Mouse (Mus musculus) G1E (cell line): Measurements from ENCODE around the gene Nagpa. TPM values are rescaled to one million over a fixed set of nuclear protein-coding genes. Genes with fewer than 3 reads are reported as not detected.

Source experiments
- ATAC-seq: 2 replicates; pipeline ENCODE4 v1.8.0; 2016; ENCODE audit warnings: mild to moderate bottlenecking; ENCODE audit not compliant: insufficient number of reproducible peaks, poor library complexity, low FRiP score, severe bottlenecking; ENCODE audit errors: extremely low read depth
- DNase-seq: peaks from one replicate; pipeline ENCODE4 v3.0.0; 2012; ENCODE audit warnings: low spot score
- H3K27me3 ChIP-seq: 2 replicates; pipeline ENCODE4 v1.6.1; 2012; ENCODE audit warnings: mild to moderate bottlenecking, low read length, inconsistent platforms; ENCODE audit not compliant: insufficient read depth
- H3K36me3 ChIP-seq: replicated peaks from 2 replicates; pipeline ENCODE3; 2012; ENCODE audit warnings: mild to moderate bottlenecking, inconsistent platforms
- H3K4me1 ChIP-seq: 2 replicates; pipeline ENCODE4 v1.6.1; 2012; ENCODE audit warnings: low read depth, low read length, inconsistent platforms, mixed read lengths; ENCODE audit not compliant: insufficient read depth
- H3K4me3 ChIP-seq: 2 replicates; pipeline ENCODE4 v1.5.1; 2012; ENCODE audit warnings: low read depth, mild to moderate bottlenecking, inconsistent platforms, low read length, moderate library complexity, mixed read lengths
- H3K9me3 ChIP-seq: replicated peaks from 2 replicates; pipeline ENCODE4 v1.6.1; 2012; ENCODE audit warnings: inconsistent platforms
- CTCF ChIP-seq: IDR thresholded peaks from 2 replicates; pipeline ENCODE4 v1.5.1; 2012; ENCODE audit warnings: low read depth, low read length, inconsistent platforms, mixed read lengths
- GATA1 ChIP-seq: IDR thresholded peaks from 2 replicates; pipeline ENCODE4 v1.6.1; 2012; ENCODE audit warnings: borderline replicate concordance, low read length, inconsistent platforms, mixed read lengths
- GATA2 ChIP-seq: IDR thresholded peaks from 2 replicates; pipeline ENCODE4 v1.6.1; 2012; ENCODE audit warnings: low read depth, low read length, inconsistent platforms, borderline replicate concordance
- POLR2AphosphoS5 ChIP-seq: IDR thresholded peaks from 2 replicates; pipeline ENCODE4 v1.6.1; 2012; ENCODE audit warnings: low read depth, low read length, inconsistent platforms; ENCODE audit not compliant: insufficient replicate concordance
- TAL1 ChIP-seq: conservative IDR thresholded peaks from 2 replicates; pipeline ENCODE4 v1.6.1; 2012; ENCODE audit warnings: low read depth, low read length, inconsistent platforms, mixed read lengths
- polyA plus RNA-seq: library from polyadenylated mRNA; stranded (reverse); fragments of >175 nt; gene quantifications from 2 replicates; pipeline ENCODE4 v1.2.3, GENCODE M21; 2012
- total RNA-seq, 2 experiments: library from RNA; stranded (forward) in 1 of 2; stranded (reverse) in 1 of 2; fragments of 200-1000 nt in 1 of 2; fragments of >200 nt in 1 of 2; fragmentation: Nextera tagmentation in 1 of 2; gene quantifications; 2 replicates each; pipeline ENCODE4 v1.2.3; 2014 to 2017

Nagpa gene
- total and polyA plus RNA-seq, 3 experiments, result 9.7 to 31.3 (median 22.0) TPM

DNA sequence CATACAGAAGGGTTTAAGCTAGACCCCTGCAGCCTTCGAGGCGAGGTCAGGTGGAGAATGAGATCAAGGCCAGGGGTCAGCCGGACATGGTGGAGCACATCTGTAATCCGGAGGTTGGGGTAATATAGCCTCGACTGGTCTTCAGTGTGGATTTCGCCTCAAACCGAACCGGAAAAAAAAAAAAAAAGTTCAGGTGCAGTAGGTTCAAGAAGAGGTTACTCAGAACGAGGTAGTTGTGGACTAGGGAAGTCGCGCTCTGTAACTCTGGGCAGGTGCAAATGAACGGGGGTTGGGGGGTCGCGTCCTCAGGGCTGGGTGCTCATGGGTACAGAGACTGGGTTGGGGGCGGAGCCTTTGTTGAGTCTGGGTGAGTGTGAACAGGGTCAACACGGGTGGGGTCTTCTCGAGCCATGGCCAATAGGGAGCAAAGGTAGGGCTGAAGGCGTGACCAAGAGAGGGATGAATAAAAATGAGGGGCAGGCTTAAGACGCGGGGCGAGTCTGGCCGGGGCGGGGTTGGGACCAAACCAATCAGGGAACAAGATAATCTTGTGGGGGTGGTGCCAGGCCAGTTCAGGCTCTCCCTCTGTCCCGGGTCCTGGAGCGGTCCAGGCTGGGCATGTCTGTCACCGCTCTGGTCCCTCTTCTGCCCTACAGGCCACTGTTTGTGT lies 57.3 kb downstream of the Nagpa start:
- no peaks in the 10 kb centered on the region for H3K36me3 ChIP-seq
- H3K4me3 ChIP-seq, result peak overlapping the region; percentile 42; the same call in 1 of the 2 replicates
- H3K4me1 ChIP-seq, result peaks cover 14% of the 10 kb centered on the region
- DNase-seq (peak; percentile 20), ATAC-seq (peak; percentile 75)
- TF ChIP-seq GATA1 (no peak), POLR2AphosphoS5 (no peak)
- no peaks in the 10 kb centered on the region for H3K9me3 ChIP-seq
- peaks cover 29% of the 10 kb centered on the region for H3K27me3 ChIP-seq

GRCm38 (mm10) chr16:5145570-5145969 lies 58.2 kb downstream of the Nagpa start:
- Histone ChIP-seq H3K9me3 (no peaks in the 10 kb centered on the region), H3K27me3 (peaks cover 32% of the 10 kb centered on the region), H3K4me1 (peaks cover 14% of the 10 kb centered on the region), H3K4me3 (no peak overlapping the region), H3K36me3 (no peaks in the 10 kb centered on the region)
- DNase-seq (peak; percentile 42), ATAC-seq (peak; percentile 18; the same call in 1 of the 2 replicates)
- TF ChIP-seq GATA1 (no peak), TAL1 (no peak), GATA2 (no peak), POLR2AphosphoS5 (no peak), CTCF (peak; percentile 30; the same call in 1 of the 2 replicates)

Other genes with a start within 250 kb of the Nagpa start
- 32.2 and 36.6 TPM in 2 replicates for gene Anks3, start 239.8 kb downstream of the Nagpa start, total RNA-seq (2014; fragmentation: Nextera tagmentation)
- gene Anks3, start 239.8 kb downstream of the Nagpa start, total RNA-seq (2017), result 17.5 and 27.5 TPM in 2 replicates
- 24.2 and 24.4 TPM in 2 replicates for gene Anks3, start 239.8 kb downstream of the Nagpa start, polyA plus RNA-seq
- gene Sept12, start 206.2 kb downstream of the Nagpa start, total RNA-seq (2014; fragmentation: Nextera tagmentation), result not detected in 2 replicates
- gene Sept12, start 206.2 kb downstream of the Nagpa start, total RNA-seq (2017), result 0.05 TPM in 1 of 2 replicates, not detected in the other
- gene Sept12, start 206.2 kb downstream of the Nagpa start, polyA plus RNA-seq, result 0.07 TPM in 1 of 2 replicates, not detected in the other
- gene Smim22, start 196.7 kb downstream of the Nagpa start, total RNA-seq (2014; fragmentation: Nextera tagmentation), result not detected in 2 replicates
- gene Smim22, start 196.7 kb downstream of the Nagpa start, total RNA-seq (2017), result not detected in 2 replicates
- not detected in 2 replicates for gene Smim22, start 196.7 kb downstream of the Nagpa start, polyA plus RNA-seq
- 41.0 and 51.0 TPM in 2 replicates for gene Rogdi, start 190.5 kb downstream of the Nagpa start, total RNA-seq (2014; fragmentation: Nextera tagmentation)
- gene Rogdi, start 190.5 kb downstream of the Nagpa start, total RNA-seq (2017), result 4.1 and 4.7 TPM in 2 replicates
- gene Rogdi, start 190.5 kb downstream of the Nagpa start, polyA plus RNA-seq, result 33.3 and 70.0 TPM in 2 replicates
- 65.1 and 79.1 TPM in 2 replicates for gene Glyr1, start 154.1 kb downstream of the Nagpa start, total RNA-seq (2014; fragmentation: Nextera tagmentation)
- gene Glyr1, start 154.1 kb downstream of the Nagpa start, total RNA-seq (2017), result 103 and 118 TPM in 2 replicates
- gene Glyr1, start 154.1 kb downstream of the Nagpa start, polyA plus RNA-seq, result 16.8 and 25.9 TPM in 2 replicates
- gene Ubn1, start 154.0 kb downstream of the Nagpa start, total RNA-seq (2014; fragmentation: Nextera tagmentation), result 61.9 and 69.8 TPM in 2 replicates
- gene Ubn1, start 154.0 kb downstream of the Nagpa start, total RNA-seq (2017), result 55.9 and 56.9 TPM in 2 replicates
- 15.6 and 16.5 TPM in 2 replicates for gene Ubn1, start 154.0 kb downstream of the Nagpa start, polyA plus RNA-seq
- not detected in 2 replicates for gene Ppl, start 71.6 kb downstream of the Nagpa start, total RNA-seq (2014; fragmentation: Nextera tagmentation)
- 0.06 and 0.11 TPM in 2 replicates for gene Ppl, start 71.6 kb downstream of the Nagpa start, total RNA-seq (2017)
- not detected in 2 replicates for gene Ppl, start 71.6 kb downstream of the Nagpa start, polyA plus RNA-seq
- gene Sec14l5, start 56.9 kb downstream of the Nagpa start, total RNA-seq (2014; fragmentation: Nextera tagmentation), result not detected in 2 replicates
- gene Sec14l5, start 56.9 kb downstream of the Nagpa start, total RNA-seq (2017), result under 0.01 and 0.11 TPM in 2 replicates
- not detected in 2 replicates for gene Sec14l5, start 56.9 kb downstream of the Nagpa start, polyA plus RNA-seq
- gene AU021092, start 18.3 kb upstream of the Nagpa start, total RNA-seq (2014; fragmentation: Nextera tagmentation), result not detected in 2 replicates
- not detected in 2 replicates for gene AU021092, start 18.3 kb upstream of the Nagpa start, total RNA-seq (2017)
- not detected in 2 replicates for gene AU021092, start 18.3 kb upstream of the Nagpa start, polyA plus RNA-seq
- gene Alg1, start 29.6 kb upstream of the Nagpa start, total RNA-seq (2014; fragmentation: Nextera tagmentation), result 13.4 and 16.7 TPM in 2 replicates
- gene Alg1, start 29.6 kb upstream of the Nagpa start, total RNA-seq (2017), result 19.6 and 20.2 TPM in 2 replicates
- gene Alg1, start 29.6 kb upstream of the Nagpa start, polyA plus RNA-seq, result 4.3 and 5.3 TPM in 2 replicates
- 21.2 and 29.9 TPM in 2 replicates for gene Eef2kmt, start 52.0 kb upstream of the Nagpa start, total RNA-seq (2014; fragmentation: Nextera tagmentation)
- gene Eef2kmt, start 52.0 kb upstream of the Nagpa start, total RNA-seq (2017), result 20.3 and 24.5 TPM in 2 replicates
- gene Eef2kmt, start 52.0 kb upstream of the Nagpa start, polyA plus RNA-seq, result 2.7 and 3.6 TPM in 2 replicates